Mouse (Mus musculus): ENCODE measurements at regions not wholly inside any gene's neighbourhood (a gene's known extent, or its start where the extent isn't known, plus 50 kb on each side); places are given as distances from the start of the nearest gene placed in this dataset.

- 76% methylated on average over 1 of the region's 1 CpGs for WGBS
- H3K27me3 ChIP-seq (ENCODE audit: poor library complexity, severe bottlenecking), result no peaks in the 10 kb centered on the region
- no peak overlapping the region for H3K4me3 ChIP-seq
- H3K4me1 ChIP-seq, result no peaks in the 10 kb centered on the region
- H3K27ac ChIP-seq, result no peak overlapping the region
- H3K36me3 ChIP-seq (replicated peaks), result no peaks in the 10 kb centered on the region
- no peaks in the 10 kb centered on the region for H3K9me3 ChIP-seq
- DNase-seq (ENCODE audit: extremely low spot score, low spot score), result no peak
These were observed 314.8 kb upstream of the Gcfc2 start for GRCm38 (mm10) chr6:81608637-81609036.

- 89% methylated on average over 6 of the region's 6 CpGs for WGBS
- Histone ChIP-seq H3K4me1 (no peaks in the 10 kb centered on the region), H3K27ac (no peak overlapping the region), H3K9me3 (no peaks in the 10 kb centered on the region), H3K36me3 (replicated peaks) (no peaks in the 10 kb centered on the region), H3K27me3 (ENCODE audit: poor library complexity, severe bottlenecking) (no peaks in the 10 kb centered on the region), H3K4me3 (no peak overlapping the region)
- no peak for DNase-seq (ENCODE audit: extremely low spot score, low spot score)
These were observed 311.5 kb upstream of the Gcfc2 start for GRCm38 (mm10) chr6:81611980-81612379.

- no peak overlapping the region for H3K4me3 ChIP-seq
- DNase-seq (ENCODE audit: extremely low spot score, low spot score), result no peak
- H3K9me3 ChIP-seq, result no peaks in the 10 kb centered on the region
- WGBS, result 71% methylated on average over 2 of the region's 2 CpGs
- H3K27ac ChIP-seq, result no peak overlapping the region
- no peaks in the 10 kb centered on the region for H3K4me1 ChIP-seq
- H3K36me3 ChIP-seq (replicated peaks), result no peaks in the 10 kb centered on the region
- H3K27me3 ChIP-seq (ENCODE audit: poor library complexity, severe bottlenecking), result no peaks in the 10 kb centered on the region
These were observed 305.5 kb upstream of the Gcfc2 start for GRCm38 (mm10) chr6:81618018-81618417.

- no peak for DNase-seq (ENCODE audit: extremely low spot score, low spot score)
- Histone ChIP-seq H3K27ac (no peak overlapping the region), H3K9me3 (no peaks in the 10 kb centered on the region), H3K4me3 (no peak overlapping the region), H3K4me1 (no peaks in the 10 kb centered on the region), H3K36me3 (replicated peaks) (no peaks in the 10 kb centered on the region), H3K27me3 (ENCODE audit: poor library complexity, severe bottlenecking) (no peaks in the 10 kb centered on the region)
- WGBS, result 97% methylated on average over 4 of the region's 4 CpGs
These were observed 302.4 kb upstream of the Gcfc2 start for GRCm38 (mm10) chr6:81621028-81621427.

GRCm38 (mm10) chr6:81622714-81623113 is 300.8 kb upstream of the Gcfc2 start:
- no peaks in the 10 kb centered on the region for H3K36me3 ChIP-seq (replicated peaks)
- H3K27me3 ChIP-seq (ENCODE audit: poor library complexity, severe bottlenecking), result no peaks in the 10 kb centered on the region
- no peaks in the 10 kb centered on the region for H3K4me1 ChIP-seq
- H3K4me3 ChIP-seq, result no peak overlapping the region
- no peak for DNase-seq (ENCODE audit: extremely low spot score, low spot score)
- no peak overlapping the region for H3K27ac ChIP-seq
- H3K9me3 ChIP-seq, result no peaks in the 10 kb centered on the region
- WGBS, result 85% methylated on average over 5 of the region's 5 CpGs

- Histone ChIP-seq H3K27ac (no peak overlapping the region), H3K36me3 (replicated peaks) (no peaks in the 10 kb centered on the region), H3K9me3 (no peaks in the 10 kb centered on the region), H3K27me3 (ENCODE audit: poor library complexity, severe bottlenecking) (no peaks in the 10 kb centered on the region), H3K4me3 (no peak overlapping the region), H3K4me1 (no peaks in the 10 kb centered on the region)
- no peak for DNase-seq (ENCODE audit: extremely low spot score, low spot score)
- 82% methylated on average over 5 of the region's 5 CpGs for WGBS
These were observed 298.5 kb upstream of the Gcfc2 start for GRCm38 (mm10) chr6:81625016-81625415.

- no peak for DNase-seq (ENCODE audit: extremely low spot score, low spot score)
- Histone ChIP-seq H3K36me3 (replicated peaks) (no peaks in the 10 kb centered on the region), H3K4me1 (no peaks in the 10 kb centered on the region), H3K27me3 (ENCODE audit: poor library complexity, severe bottlenecking) (no peaks in the 10 kb centered on the region), H3K9me3 (no peaks in the 10 kb centered on the region), H3K27ac (no peak overlapping the region), H3K4me3 (no peak overlapping the region)
- 78% methylated on average over 3 of the region's 3 CpGs for WGBS
These were observed 289.9 kb upstream of the Gcfc2 start for GRCm38 (mm10) chr6:81633586-81633985.

- Histone ChIP-seq H3K36me3 (replicated peaks) (no peaks in the 10 kb centered on the region), H3K27ac (no peak overlapping the region), H3K4me1 (no peaks in the 10 kb centered on the region), H3K27me3 (ENCODE audit: poor library complexity, severe bottlenecking) (no peaks in the 10 kb centered on the region), H3K9me3 (no peaks in the 10 kb centered on the region), H3K4me3 (no peak overlapping the region)
- no peak for DNase-seq (ENCODE audit: extremely low spot score, low spot score)
- 84% methylated on average over 3 of the region's 3 CpGs for WGBS
These were observed 275.7 kb upstream of the Gcfc2 start for GRCm38 (mm10) chr6:81647615-81648375.

- H3K4me3 ChIP-seq, result no peak overlapping the region
- 83% methylated on average over 2 of the region's 2 CpGs for WGBS
These were observed 271.6 kb upstream of the Gcfc2 start for GRCm38 (mm10) chr6:81651856-81652255.

GRCm38 (mm10) chr6:81655205-81655604 is 268.3 kb upstream of the Gcfc2 start:
- no peaks in the 10 kb centered on the region for H3K9me3 ChIP-seq
- WGBS, result 81% methylated on average over 2 of the region's 2 CpGs
- H3K27me3 ChIP-seq (ENCODE audit: poor library complexity, severe bottlenecking), result no peaks in the 10 kb centered on the region
- DNase-seq (ENCODE audit: extremely low spot score, low spot score), result no peak
- no peak overlapping the region for H3K27ac ChIP-seq
- no peak overlapping the region for H3K4me3 ChIP-seq
- H3K36me3 ChIP-seq (replicated peaks), result no peaks in the 10 kb centered on the region
- peaks cover 4% of the 10 kb centered on the region; the same call in 1 of the 2 replicates for H3K4me1 ChIP-seq

More at GRCm38 (mm10) chr6:81651856-81652255, 271.6 kb upstream of the Gcfc2 start:
- DNase-seq (ENCODE audit: extremely low spot score, low spot score), result no peak
- H3K4me1 ChIP-seq, result no peaks in the 10 kb centered on the region
- H3K36me3 ChIP-seq (replicated peaks), result no peaks in the 10 kb centered on the region
- no peaks in the 10 kb centered on the region for H3K9me3 ChIP-seq
- no peaks in the 10 kb centered on the region for H3K27me3 ChIP-seq (ENCODE audit: poor library complexity, severe bottlenecking)
- no peak overlapping the region for H3K27ac ChIP-seq

GRCm38 (mm10) chr6:81660478-81661395 is 262.7 kb upstream of the Gcfc2 start:
- WGBS, result 60% methylated on average over 17 of the region's 17 CpGs
- Histone ChIP-seq H3K4me3 (no peak overlapping the region), H3K27me3 (ENCODE audit: poor library complexity, severe bottlenecking) (no peaks in the 10 kb centered on the region), H3K9me3 (no peaks in the 10 kb centered on the region), H3K4me1 (peaks cover 17% of the 10 kb centered on the region), H3K36me3 (replicated peaks) (no peaks in the 10 kb centered on the region), H3K27ac (peak overlapping the region; percentile 73)
- DNase-seq (ENCODE audit: extremely low spot score, low spot score), result no peak

GRCm38 (mm10) chr6:81668944-81669343 is 254.5 kb upstream of the Gcfc2 start:
- DNase-seq (ENCODE audit: extremely low spot score, low spot score), result no peak
- no peaks in the 10 kb centered on the region for H3K36me3 ChIP-seq (replicated peaks)

GRCm38 (mm10) chr6:81673316-81673715 is 250.2 kb upstream of the Gcfc2 start:
- no peak overlapping the region for H3K4me3 ChIP-seq
- WGBS, result 86% methylated on average over 2 of the region's 2 CpGs
- H3K4me1 ChIP-seq, result no peaks in the 10 kb centered on the region

More at GRCm38 (mm10) chr6:81668944-81669343, 254.5 kb upstream of the Gcfc2 start:
- Histone ChIP-seq H3K27ac (no peak overlapping the region), H3K4me3 (no peak overlapping the region), H3K9me3 (no peaks in the 10 kb centered on the region), H3K4me1 (no peaks in the 10 kb centered on the region), H3K27me3 (ENCODE audit: poor library complexity, severe bottlenecking) (no peaks in the 10 kb centered on the region)
- WGBS, result 81% methylated on average over 1 of the region's 1 CpGs

More at GRCm38 (mm10) chr6:81673316-81673715, 250.2 kb upstream of the Gcfc2 start:
- Histone ChIP-seq H3K27ac (no peak overlapping the region), H3K9me3 (no peaks in the 10 kb centered on the region), H3K27me3 (ENCODE audit: poor library complexity, severe bottlenecking) (no peaks in the 10 kb centered on the region), H3K36me3 (replicated peaks) (no peaks in the 10 kb centered on the region)
- no peak for DNase-seq (ENCODE audit: extremely low spot score, low spot score)

All from forebrain, embryonic 10.5 days (tissue).